Mouse (Mus musculus) neural tube, embryonic 11.5 days (tissue): ENCODE measurements at regions not wholly inside any gene's neighbourhood (a gene's known extent, or its start where the extent isn't known, plus 50 kb on each side); places are given as distances from the start of the nearest gene placed in this dataset.

Experiments
- ATAC-seq: fragments of 200-750 bp; cut with Nextera tagmentation; 2 replicates; pipeline ENCODE4 v1.8.0; 2017; ENCODE audit warnings: moderate number of reproducible peaks, mild to moderate bottlenecking, moderate TSS enrichment, moderate library complexity; ENCODE audit not compliant: insufficient read depth, low FRiP score, low TSS enrichment
- DNase-seq: peaks from one replicate; pipeline ENCODE4 v3.0.0-alpha.2; 2015; ENCODE audit warnings: low spot score
- H3K27ac ChIP-seq: fragments of 300-500 bp; sonication (generic); 2 replicates; pipeline ENCODE4 v1.5.1; 2014; ENCODE audit warnings: low read depth, mild to moderate bottlenecking, low read length
- H3K27me3 ChIP-seq: fragments of 300-500 bp; sonication (generic); 2 replicates; pipeline ENCODE4 v1.6.1; 2014; ENCODE audit warnings: mild to moderate bottlenecking, low read length, mixed read lengths; ENCODE audit not compliant: control insufficient read depth, insufficient read depth
- H3K36me3 ChIP-seq: fragments of 300-500 bp; sonication (generic); 2 replicates; pipeline ENCODE4 v1.6.1; 2014; ENCODE audit warnings: mild to moderate bottlenecking, low read length, moderate library complexity, mixed read lengths; ENCODE audit not compliant: control insufficient read depth, insufficient read depth
- H3K4me1 ChIP-seq: fragments of 300-500 bp; sonication (generic); 2 replicates; pipeline ENCODE4 v1.6.1; 2014; ENCODE audit warnings: low read length, mixed read lengths; ENCODE audit not compliant: control insufficient read depth, insufficient read depth
- H3K4me2 ChIP-seq: fragments of 300-500 bp; sonication (generic); 2 replicates; pipeline ENCODE4 v1.6.1; 2014; ENCODE audit warnings: low read depth, mild to moderate bottlenecking, moderate library complexity
- H3K4me3 ChIP-seq: fragments of 300-500 bp; sonication (generic); 2 replicates; pipeline ENCODE4 v1.5.1; 2014; ENCODE audit warnings: low read depth, low read length
- H3K9ac ChIP-seq: fragments of 300-500 bp; sonication (generic); 2 replicates; pipeline ENCODE4 v1.6.1; 2014; ENCODE audit warnings: mild to moderate bottlenecking, low read length
- H3K9me3 ChIP-seq: fragments of 300-500 bp; sonication (generic); 2 replicates; pipeline ENCODE4 v1.6.1; 2016; ENCODE audit warnings: low read length; ENCODE audit not compliant: control insufficient read depth
- WGBS: fragments of 180-500 bp; shearing (Covaris S2); extraction: QIAGEN DNeasy Blood & Tissue Kit; methylation state at CpG from one replicate; pipeline ENCODE4 v1.1.7; 2014; 5-methylcytosine and 5-hydroxymethylcytosine counted together

DNA sequence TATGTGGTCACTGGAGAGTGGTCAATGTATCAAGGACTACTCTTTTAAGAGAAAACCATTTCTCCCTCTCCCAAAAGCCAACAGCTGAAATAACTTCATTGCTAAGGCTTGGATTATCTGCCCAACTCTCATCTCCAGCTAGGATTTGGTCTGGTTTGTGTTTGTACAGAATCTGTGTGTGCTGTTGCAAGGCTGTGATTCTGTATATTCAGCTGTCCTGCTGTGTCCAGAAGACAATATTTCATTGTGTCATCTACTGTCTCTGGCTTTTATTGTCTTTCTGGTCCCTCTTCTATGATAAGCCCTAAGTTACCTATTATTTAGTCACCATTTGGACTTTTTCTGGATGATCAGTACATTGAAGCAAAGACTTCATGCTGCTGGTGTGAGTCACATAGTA, 110.9 kb downstream of the Cenpc1 start:
- DNase-seq (no peak), ATAC-seq (no peak)
- Histone ChIP-seq H3K36me3 (no peaks in the 10 kb centered on the region), H3K4me2 (no peak overlapping the region), H3K9ac (no peak overlapping the region), H3K4me1 (no peaks in the 10 kb centered on the region), H3K9me3 (no peaks in the 10 kb centered on the region), H3K4me3 (no peak overlapping the region), H3K27ac (no peak overlapping the region), H3K27me3 (no peaks in the 10 kb centered on the region)

GRCm38 (mm10) chr5:85936667-85937314, 128.6 kb downstream of the Cenpc1 start:
- H3K4me3 ChIP-seq: no peak overlapping the region
- ATAC-seq (no peak), DNase-seq (peak; percentile 68)
- no peaks in the 10 kb centered on the region for H3K9me3 ChIP-seq
- no peak overlapping the region for H3K4me2 ChIP-seq
- WGBS: 42% methylated on average over 8 of the region's 8 CpGs
- H3K36me3 ChIP-seq: no peaks in the 10 kb centered on the region
- no peak overlapping the region for H3K27ac ChIP-seq
- H3K4me1 ChIP-seq: no peaks in the 10 kb centered on the region
- H3K27me3 ChIP-seq: no peaks in the 10 kb centered on the region
- no peak overlapping the region for H3K9ac ChIP-seq

DNA sequence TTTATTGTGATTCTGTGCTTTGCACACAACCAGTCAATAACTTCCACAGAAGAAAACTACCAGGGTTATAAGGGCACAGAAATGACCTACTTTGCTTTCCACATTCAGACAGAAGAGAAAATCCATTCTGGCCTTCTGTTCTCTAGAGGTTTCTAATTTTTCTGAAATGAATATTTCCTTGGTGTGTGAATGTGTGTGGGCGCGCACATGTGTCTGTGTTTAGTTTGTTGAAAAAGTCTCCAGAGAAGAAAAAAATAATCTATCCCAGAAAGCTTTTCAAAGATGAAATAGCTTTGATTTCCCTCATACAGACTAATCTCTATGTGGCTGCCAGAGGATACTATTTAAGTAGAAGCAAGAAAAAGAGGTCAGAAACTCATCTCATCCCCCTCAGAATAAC, 147.1 kb downstream of the Cenpc1 start:
- WGBS: 98% methylated on average over 2 of the region's 2 CpGs
- H3K36me3 ChIP-seq: no peaks in the 10 kb centered on the region
- DNase-seq: no peak

GRCm38 (mm10) chr5:85915000-85915399, 150.4 kb downstream of the Cenpc1 start:
- no peaks in the 10 kb centered on the region for H3K4me1 ChIP-seq
- H3K27me3 ChIP-seq: no peaks in the 10 kb centered on the region
- H3K4me2 ChIP-seq: no peak overlapping the region
- H3K27ac ChIP-seq: no peak overlapping the region
- 81% methylated on average over 4 of the region's 4 CpGs for WGBS
- no peaks in the 10 kb centered on the region for H3K36me3 ChIP-seq
- no peak overlapping the region for H3K9ac ChIP-seq
- H3K4me3 ChIP-seq: no peak overlapping the region
- no peak for ATAC-seq
- no peak for DNase-seq
- H3K9me3 ChIP-seq: no peaks in the 10 kb centered on the region

More for the DNA sequence above, 147.1 kb downstream of the Cenpc1 start:
- no peak for ATAC-seq
- Histone ChIP-seq H3K4me2 (no peak overlapping the region), H3K27ac (no peak overlapping the region), H3K27me3 (no peaks in the 10 kb centered on the region), H3K4me1 (no peaks in the 10 kb centered on the region), H3K9ac (no peak overlapping the region), H3K9me3 (no peaks in the 10 kb centered on the region), H3K4me3 (no peak overlapping the region)

DNA sequence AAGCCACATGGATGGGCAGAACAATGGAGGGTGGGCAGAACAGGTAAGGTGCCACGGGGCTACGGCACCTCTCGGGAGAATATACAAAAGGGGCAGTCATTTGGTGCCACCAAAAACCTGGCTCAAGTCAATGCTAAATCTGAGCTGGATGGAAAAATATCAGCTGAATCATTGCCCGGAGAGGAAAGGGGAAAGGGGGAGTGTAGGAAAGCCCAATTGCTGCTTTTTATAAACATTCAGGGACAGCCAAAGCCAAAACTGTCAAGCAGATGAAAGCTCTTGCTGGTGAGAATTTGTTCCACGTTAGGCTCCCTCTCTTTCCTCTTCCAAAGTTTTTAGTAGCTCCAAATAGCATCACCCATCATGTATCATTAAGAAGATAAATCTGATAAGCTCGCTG, 168.9 kb downstream of the Cenpc1 start:
- H3K9ac ChIP-seq: no peak overlapping the region
- no peaks in the 10 kb centered on the region for H3K27me3 ChIP-seq
- H3K27ac ChIP-seq: no peak overlapping the region
- no peak overlapping the region for H3K4me2 ChIP-seq
- ATAC-seq (no peak), DNase-seq (no peak)
- H3K36me3 ChIP-seq: no peaks in the 10 kb centered on the region
- WGBS: 88% methylated on average over 6 of the region's 6 CpGs
- H3K9me3 ChIP-seq: no peaks in the 10 kb centered on the region
- no peak overlapping the region for H3K4me3 ChIP-seq
- H3K4me1 ChIP-seq: no peaks in the 10 kb centered on the region

DNA sequence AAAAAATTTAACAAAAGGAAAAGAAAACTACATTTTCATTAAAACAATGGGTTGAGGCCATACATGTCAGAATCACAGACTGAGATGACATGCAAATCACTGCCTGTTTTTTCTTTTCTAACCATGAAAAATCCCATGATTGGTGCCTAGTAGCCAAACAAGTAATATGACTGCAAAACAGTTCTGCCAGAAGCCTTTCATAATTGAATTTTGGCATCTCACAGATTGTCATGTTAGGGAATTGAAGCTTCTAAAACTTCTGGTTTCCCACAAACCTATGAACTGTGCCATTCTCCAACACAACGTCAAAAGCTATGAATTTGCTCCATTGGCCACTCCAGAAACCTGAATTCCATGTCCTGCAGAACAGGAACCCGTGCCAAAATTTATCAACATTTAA, 169.6 kb downstream of the Cenpc1 start:
- DNase-seq: no peak
- Histone ChIP-seq H3K4me1 (no peaks in the 10 kb centered on the region), H3K4me2 (no peak overlapping the region), H3K27me3 (no peaks in the 10 kb centered on the region), H3K9me3 (no peaks in the 10 kb centered on the region), H3K27ac (no peak overlapping the region), H3K9ac (no peak overlapping the region), H3K36me3 (no peaks in the 10 kb centered on the region), H3K4me3 (no peak overlapping the region)
- WGBS: 85% methylated on average over 2 of the region's 2 CpGs
- ATAC-seq: no peak

GRCm38 (mm10) chr5:85870311-85870710, 195.1 kb downstream of the Cenpc1 start:
- no peaks in the 10 kb centered on the region for H3K4me1 ChIP-seq
- no peak for DNase-seq

DNA sequence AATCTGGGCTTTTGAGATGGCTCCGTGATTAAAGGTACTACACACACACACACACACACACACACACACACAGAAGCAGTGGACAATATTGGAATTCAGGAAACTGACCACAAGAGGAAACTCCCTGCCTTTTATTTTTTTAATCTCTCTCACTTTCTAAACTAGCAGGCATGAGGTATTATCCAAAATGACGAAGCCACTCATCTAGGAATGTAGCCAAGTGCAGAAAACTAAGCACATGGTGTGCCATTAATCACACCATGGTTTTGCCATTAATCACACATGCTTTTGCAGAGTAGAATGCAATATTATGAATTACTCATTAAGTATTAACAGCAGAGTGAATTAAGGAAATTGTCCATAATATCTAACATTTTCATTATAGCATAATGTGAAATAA, 232.8 kb downstream of the Cenpc1 start:
- ATAC-seq (no peak), DNase-seq (no peak)
- Histone ChIP-seq H3K9me3 (no peaks in the 10 kb centered on the region), H3K9ac (no peak overlapping the region), H3K27me3 (no peaks in the 10 kb centered on the region), H3K4me3 (no peak overlapping the region), H3K27ac (no peak overlapping the region), H3K36me3 (no peaks in the 10 kb centered on the region), H3K4me2 (no peak overlapping the region), H3K4me1 (no peaks in the 10 kb centered on the region)
- WGBS: 89% methylated on average over 2 of the region's 2 CpGs

More at GRCm38 (mm10) chr5:85870311-85870710, 195.1 kb downstream of the Cenpc1 start:
- H3K27ac ChIP-seq: no peak overlapping the region
- no peaks in the 10 kb centered on the region for H3K36me3 ChIP-seq
- H3K27me3 ChIP-seq: no peaks in the 10 kb centered on the region
- H3K9ac ChIP-seq: no peak overlapping the region
- no peaks in the 10 kb centered on the region for H3K9me3 ChIP-seq
- no peak overlapping the region for H3K4me3 ChIP-seq
- no peak for ATAC-seq
- no peak overlapping the region for H3K4me2 ChIP-seq
- WGBS: 82% methylated on average over 8 of the region's 8 CpGs

- no peak for DNase-seq
- Histone ChIP-seq H3K9ac (no peak overlapping the region), H3K4me3 (no peak overlapping the region), H3K27me3 (no peaks in the 10 kb centered on the region), H3K4me1 (no peaks in the 10 kb centered on the region), H3K27ac (no peak overlapping the region), H3K4me2 (no peak overlapping the region), H3K36me3 (no peaks in the 10 kb centered on the region), H3K9me3 (no peaks in the 10 kb centered on the region)
- ATAC-seq: no peak
- 71% methylated on average over 14 of the region's 14 CpGs for WGBS
Observed at GRCm38 (mm10) chr5:85795531-85796197, 269.7 kb downstream of the Cenpc1 start.
